Mouse (Mus musculus) heart, embryonic 11.5 days (tissue): ENCODE results near the gene Meltf. TPM values are rescaled to one million over a fixed set of nuclear protein-coding genes. Genes with fewer than 3 reads are reported as not detected.
A peak's percentile ranks its signal among the peaks of the same experiment; 100 is the strongest.

Experiments used
- ATAC-seq: fragments of 200-750 bp; cut with Nextera tagmentation; replicated peaks from 2 replicates; pipeline ENCODE4 v1.8.0; 2017; ENCODE audit warnings: moderate library complexity; ENCODE audit not compliant: insufficient number of reproducible peaks, low FRiP score, low TSS enrichment
- H3K27ac ChIP-seq: fragments of 300-500 bp; sonication (generic); 2 replicates; pipeline ENCODE4 v1.5.1; 2014; ENCODE audit warnings: mild to moderate bottlenecking, low read depth, low read length
- H3K27me3 ChIP-seq: fragments of 300-500 bp; sonication (generic); 2 replicates; pipeline ENCODE4 v1.6.1; 2014; ENCODE audit warnings: mild to moderate bottlenecking, low read length, mixed read lengths; ENCODE audit not compliant: control insufficient read depth, insufficient read depth
- H3K36me3 ChIP-seq: fragments of 300-500 bp; sonication (generic); 2 replicates; pipeline ENCODE4 v1.6.1; 2014; ENCODE audit warnings: mild to moderate bottlenecking, low read length, moderate library complexity, mixed read lengths; ENCODE audit not compliant: control insufficient read depth, insufficient read depth
- H3K4me1 ChIP-seq: fragments of 300-500 bp; sonication (generic); 2 replicates; pipeline ENCODE4 v1.6.1; 2014; ENCODE audit warnings: low read length; ENCODE audit not compliant: control insufficient read depth, insufficient read depth
- H3K4me2 ChIP-seq: fragments of 300-500 bp; sonication (generic); 2 replicates; pipeline ENCODE4 v1.6.1; 2014; ENCODE audit warnings: mild to moderate bottlenecking, moderate library complexity
- H3K4me3 ChIP-seq: fragments of 300-500 bp; sonication (generic); 2 replicates; pipeline ENCODE4 v1.5.1; 2014; ENCODE audit warnings: low read depth, low read length
- H3K9ac ChIP-seq: fragments of 300-500 bp; sonication (generic); 2 replicates; pipeline ENCODE4 v1.6.1; 2014; ENCODE audit warnings: mild to moderate bottlenecking, low read depth, low read length, moderate library complexity
- H3K9me3 ChIP-seq: fragments of 300-500 bp; sonication (generic); replicated peaks from 2 replicates; pipeline ENCODE4 v1.6.1; 2016; ENCODE audit warnings: low read length; ENCODE audit not compliant: control insufficient read depth
- WGBS: fragments of 180-500 bp; shearing (Covaris S2); extraction: QIAGEN DNeasy Blood & Tissue Kit; methylation state at CpG from one replicate; pipeline ENCODE4 v1.1.7; 2014; ENCODE audit not compliant: insufficient replicate concordance; 5-methylcytosine and 5-hydroxymethylcytosine counted together
- polyA plus RNA-seq: library from polyadenylated mRNA; unstranded; fragments of >200 nt; fragmentation: Nextera tagmentation; extraction: Ambion mirVana; gene quantifications from 2 replicates; pipeline ENCODE4 v1.2.1, GENCODE M21; 2014

Gene Meltf
- polyA plus RNA-seq, 1 experiment from 2014 or later: not detected

GRCm38 (mm10) chr16:31882381-31882908 lies 3.8 kb downstream of the Meltf start:
- no peak for ATAC-seq
- no peak overlapping the region for H3K27ac ChIP-seq
- 51% methylated on average over 9 of the region's 9 CpGs for WGBS
- no peak overlapping the region for H3K4me2 ChIP-seq
- H3K9ac ChIP-seq: no peak overlapping the region
- H3K27me3 ChIP-seq: 0 out of 2 replicates have a peak, but pooled peaks cover 5% of the 10 kb centered on the region
- no peak overlapping the region for H3K4me3 ChIP-seq
- no peaks in the 10 kb centered on the region for H3K9me3 ChIP-seq
- H3K4me1 ChIP-seq: peaks cover 19% of the 10 kb centered on the region
- H3K36me3 ChIP-seq: no peaks in the 10 kb centered on the region

DNA sequence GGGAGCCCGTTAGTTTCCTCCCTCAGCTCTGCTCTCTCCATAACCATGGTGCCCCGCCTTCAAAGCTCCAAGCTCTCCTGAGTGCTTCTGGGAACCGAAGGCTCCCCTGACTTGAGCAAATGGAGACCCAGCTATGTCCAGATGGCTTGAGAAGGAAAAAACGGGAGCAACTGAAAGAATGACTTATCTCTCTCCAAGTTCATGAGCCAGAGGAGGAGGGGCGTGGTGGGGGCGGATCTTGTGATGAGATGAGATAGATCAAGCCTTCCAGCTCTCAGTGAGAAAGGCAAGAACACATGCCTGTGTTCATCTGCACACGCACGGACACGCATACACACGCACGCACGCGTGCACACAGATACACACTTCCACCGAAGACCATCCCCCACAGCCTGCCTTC lies 4.7 kb downstream of the Meltf start:
- peaks cover 19% of the 10 kb centered on the region for H3K4me1 ChIP-seq
- H3K9ac ChIP-seq: no peak overlapping the region
- 0 out of 2 replicates have a peak, but pooled peaks cover 5% of the 10 kb centered on the region for H3K27me3 ChIP-seq
- WGBS: 61% methylated on average over 14 of the region's 14 CpGs
- no peak overlapping the region for H3K4me3 ChIP-seq
- H3K4me2 ChIP-seq: peak overlapping the region; percentile 42; the same call in 1 of the 2 replicates
- ATAC-seq: no peak
- H3K36me3 ChIP-seq: no peaks in the 10 kb centered on the region
- H3K9me3 ChIP-seq: no peaks in the 10 kb centered on the region
- no peak overlapping the region for H3K27ac ChIP-seq

DNA sequence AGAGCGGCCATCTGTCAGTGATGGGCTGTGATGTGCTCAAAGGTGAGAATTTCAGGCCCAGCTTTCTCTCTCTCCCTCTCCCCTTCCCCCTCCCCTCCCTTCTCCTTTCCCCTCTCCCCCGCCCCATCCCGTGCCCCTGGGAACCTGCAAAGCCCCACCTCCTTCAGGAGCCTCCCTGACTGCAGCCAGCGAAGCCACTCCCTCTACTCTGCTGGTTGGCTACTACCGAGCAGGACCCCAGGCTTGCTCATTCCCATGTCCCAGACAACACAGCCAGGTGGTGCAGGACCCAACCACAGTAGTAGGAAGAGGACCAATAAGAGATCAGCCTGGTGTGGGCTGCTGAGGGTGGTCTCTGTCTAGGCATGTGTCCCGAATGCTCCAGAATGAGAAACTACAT lies 5.3 kb downstream of the Meltf start:
- H3K4me1 ChIP-seq: peaks cover 17% of the 10 kb centered on the region
- no peaks in the 10 kb centered on the region for H3K36me3 ChIP-seq
- peak overlapping the region; percentile 42 for H3K4me2 ChIP-seq
- H3K27ac ChIP-seq: no peak overlapping the region
- H3K27me3 ChIP-seq: 0 out of 2 replicates have a peak, but pooled peaks cover 5% of the 10 kb centered on the region
- no peak overlapping the region for H3K4me3 ChIP-seq
- no peak for ATAC-seq
- 10% methylated on average over 5 of the region's 6 CpGs for WGBS
- no peak overlapping the region for H3K9ac ChIP-seq
- H3K9me3 ChIP-seq: no peaks in the 10 kb centered on the region

DNA sequence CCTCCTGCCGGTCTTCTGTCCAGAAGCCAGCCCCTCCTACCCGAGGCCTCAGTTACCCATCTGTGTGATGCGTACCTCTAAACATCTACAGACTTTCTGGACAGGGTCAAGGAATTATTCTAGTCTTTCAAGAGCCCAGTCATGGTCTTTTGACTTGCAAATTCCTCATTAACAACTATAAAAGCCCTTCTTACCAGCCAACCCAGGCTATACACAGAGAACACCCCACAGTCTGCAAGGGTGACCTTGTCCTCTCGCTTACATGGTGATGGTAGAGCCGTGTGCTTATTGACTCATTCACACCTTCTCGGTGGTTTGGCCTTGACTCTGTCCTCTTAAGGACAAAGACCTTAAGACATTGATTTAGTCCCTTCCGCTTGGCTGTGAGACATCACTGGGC lies 12.3 kb downstream of the Meltf start:
- Histone ChIP-seq H3K9me3 (no peaks in the 10 kb centered on the region), H3K9ac (no peak overlapping the region), H3K27me3 (no peaks in the 10 kb centered on the region), H3K36me3 (no peaks in the 10 kb centered on the region), H3K27ac (no peak overlapping the region), H3K4me3 (no peak overlapping the region), H3K4me2 (no peak overlapping the region), H3K4me1 (peaks cover 5% of the 10 kb centered on the region; the same call in 1 of the 2 replicates)
- WGBS: 74% methylated on average over 7 of the region's 7 CpGs
- no peak for ATAC-seq

DNA sequence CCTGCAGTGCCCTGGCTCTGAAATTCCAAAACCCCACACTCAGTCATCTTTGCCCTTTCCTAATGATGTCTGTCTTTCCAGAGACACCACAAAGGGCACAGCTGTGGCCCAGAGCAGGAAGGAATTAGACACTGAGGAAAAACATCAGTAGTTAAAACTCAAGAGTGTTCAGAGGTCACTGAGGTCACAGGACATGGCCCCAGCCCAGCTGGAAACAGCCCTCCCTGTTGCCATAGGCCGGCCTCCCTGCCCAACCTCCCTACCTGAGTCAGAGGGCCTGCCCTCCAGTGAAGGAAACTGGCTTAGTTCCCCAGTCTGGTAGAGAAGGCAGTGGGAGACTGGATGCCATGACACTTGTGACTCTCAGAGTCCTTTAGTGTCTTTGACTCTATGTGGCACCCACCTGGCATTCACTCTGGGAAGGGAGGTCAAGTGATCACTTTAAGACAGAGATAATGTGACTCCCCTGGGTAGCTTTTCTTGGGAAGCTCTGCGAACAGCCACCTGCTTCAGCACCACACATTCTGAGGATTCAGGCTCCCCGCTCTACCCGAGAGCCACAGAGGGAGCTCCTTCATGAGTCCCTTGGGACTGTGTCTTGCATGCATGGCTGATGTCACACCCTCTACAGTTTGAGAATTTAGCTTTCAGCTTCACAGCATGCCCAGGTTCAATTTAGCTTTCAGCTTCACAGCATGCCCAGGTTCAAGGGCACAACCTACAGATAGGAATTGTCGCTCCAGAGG lies 15.0 kb downstream of the Meltf start:
- no peak for ATAC-seq
- no peaks in the 10 kb centered on the region for H3K27me3 ChIP-seq
- no peak overlapping the region for H3K27ac ChIP-seq
- H3K9ac ChIP-seq: no peak overlapping the region
- no peak overlapping the region for H3K4me3 ChIP-seq
- no peak overlapping the region for H3K4me2 ChIP-seq
- H3K4me1 ChIP-seq: peaks cover 5% of the 10 kb centered on the region; the same call in 1 of the 2 replicates
- H3K36me3 ChIP-seq: no peaks in the 10 kb centered on the region
- WGBS: 69% methylated on average over 5 of the region's 5 CpGs
- H3K9me3 ChIP-seq: no peaks in the 10 kb centered on the region

DNA sequence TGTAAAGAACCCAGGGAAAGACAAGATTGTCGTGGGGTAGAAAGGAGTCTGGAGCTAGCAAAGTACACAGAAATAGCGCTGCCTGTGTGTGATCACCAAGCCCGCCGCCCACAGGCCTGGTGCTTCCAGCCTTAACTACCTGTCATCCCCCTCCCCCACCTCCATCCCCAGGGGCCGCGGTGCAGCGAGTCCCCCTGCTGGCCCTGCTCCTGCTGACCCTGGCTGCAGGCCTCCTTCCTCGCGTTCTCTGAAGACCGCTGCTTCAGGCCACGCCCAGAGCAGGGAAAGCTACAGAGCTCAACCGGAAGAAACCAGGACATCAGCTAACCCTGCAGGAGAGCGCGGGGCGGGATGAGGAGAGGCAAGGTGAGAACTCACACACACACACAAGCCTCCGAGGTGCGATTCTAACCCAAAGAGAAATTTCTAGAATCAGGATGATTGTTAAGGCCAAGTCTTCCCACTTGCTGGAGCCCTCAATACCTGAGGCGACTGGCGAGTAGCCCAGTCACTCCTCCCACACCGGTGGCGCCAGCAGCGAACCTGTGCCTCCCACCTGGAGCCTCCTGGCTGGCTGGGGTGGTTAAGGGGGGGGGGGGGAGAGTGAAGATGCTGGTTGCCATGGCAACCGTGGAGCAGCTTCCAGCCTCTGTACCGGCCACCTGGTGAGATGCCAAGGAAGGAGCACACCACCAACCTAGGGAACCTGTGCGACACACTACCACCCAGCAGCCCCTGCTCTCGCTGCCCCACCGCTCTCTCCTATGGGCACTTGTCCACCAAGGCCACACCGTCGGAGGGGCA lies 18.6 kb downstream of the Meltf start:
- Histone ChIP-seq H3K4me2 (peak overlapping the region; percentile 67), H3K27me3 (no peaks in the 10 kb centered on the region), H3K4me1 (peaks cover 7% of the 10 kb centered on the region; the same call in 1 of the 2 replicates), H3K27ac (no peak overlapping the region), H3K4me3 (peak overlapping the region; percentile 26), H3K9ac (peak overlapping the region; percentile 60), H3K36me3 (no peaks in the 10 kb centered on the region), H3K9me3 (no peaks in the 10 kb centered on the region; the same call in 1 of the 2 replicates)
- WGBS: 16% methylated on average over 28 of the region's 29 CpGs
- no peak for ATAC-seq

GRCm38 (mm10) chr16:31898546-31899326 lies 20.1 kb downstream of the Meltf start:
- no peaks in the 10 kb centered on the region; the same call in 1 of the 2 replicates for H3K9me3 ChIP-seq
- no peaks in the 10 kb centered on the region for H3K27me3 ChIP-seq
- WGBS: 82% methylated on average over 18 of the region's 18 CpGs
- no peak for ATAC-seq
- no peak overlapping the region for H3K9ac ChIP-seq
- H3K36me3 ChIP-seq: no peaks in the 10 kb centered on the region
- H3K4me3 ChIP-seq: no peak overlapping the region
- no peak overlapping the region for H3K27ac ChIP-seq
- no peak overlapping the region for H3K4me2 ChIP-seq
- 0 out of 2 replicates have a peak, but pooled peaks cover 2% of the 10 kb centered on the region for H3K4me1 ChIP-seq

- H3K4me3 ChIP-seq: no peak overlapping the region
- H3K9ac ChIP-seq: no peak overlapping the region
- no peaks in the 10 kb centered on the region; the same call in 1 of the 2 replicates for H3K9me3 ChIP-seq
- H3K4me2 ChIP-seq: no peak overlapping the region
- H3K27ac ChIP-seq: no peak overlapping the region
- H3K36me3 ChIP-seq: no peaks in the 10 kb centered on the region
- H3K4me1 ChIP-seq: peaks cover 10% of the 10 kb centered on the region
- no peaks in the 10 kb centered on the region for H3K27me3 ChIP-seq
- no peak for ATAC-seq
- 71% methylated on average over 1 of the region's 1 CpGs for WGBS
These were observed 23.3 kb downstream of the Meltf start for GRCm38 (mm10) chr16:31901886-31902285.
